Mouse (Mus musculus): ENCODE results near the gene Spx. TPM values are rescaled to one million over a fixed set of nuclear protein-coding genes. Genes with fewer than 3 reads are reported as not detected.

Gene Spx
- polyA plus RNA-seq, 1 experiment from 2014 or later, result 0.29 TPM

DNA sequence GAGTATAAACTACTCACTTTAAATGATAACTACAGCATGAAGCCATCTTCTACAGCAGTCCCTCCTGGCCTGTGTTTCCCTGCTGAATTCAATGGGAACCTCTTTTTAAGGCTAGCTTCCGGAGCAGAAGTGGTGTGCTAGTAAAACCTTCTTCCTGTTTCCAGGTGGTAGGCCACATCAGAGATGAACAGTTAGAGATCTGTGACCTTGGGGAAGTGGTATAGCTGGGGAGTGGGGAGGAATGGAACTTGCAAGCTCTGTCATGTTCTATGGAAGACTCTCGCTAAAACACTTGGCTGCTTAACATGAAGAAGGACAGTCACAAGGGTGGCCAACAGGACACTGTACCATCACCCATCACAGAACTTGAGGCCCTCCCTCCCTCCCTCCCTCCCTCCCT lies 40.1 kb downstream of the Spx start:
- no peak overlapping the region for H3K27ac ChIP-seq
- no peak overlapping the region for H3K4me2 ChIP-seq
- H3K27me3 ChIP-seq, result no peaks in the 10 kb centered on the region
- WGBS (ENCODE audit: insufficient replicate concordance), result 36% methylated on average over 2 of the region's 2 CpGs
- DNase-seq (no peak), ATAC-seq (ENCODE audit: low read depth) (no peak)
- no peak overlapping the region for H3K4me3 ChIP-seq (replicated peaks)
- no peaks in the 10 kb centered on the region for H3K9me3 ChIP-seq (replicated peaks)
- H3K36me3 ChIP-seq, result peaks cover 5% of the 10 kb centered on the region; the same call in 1 of the 2 replicates
- H3K9ac ChIP-seq, result no peak overlapping the region
- no peaks in the 10 kb centered on the region; the same call in 1 of the 2 replicates for H3K4me1 ChIP-seq (replicated peaks)

DNA sequence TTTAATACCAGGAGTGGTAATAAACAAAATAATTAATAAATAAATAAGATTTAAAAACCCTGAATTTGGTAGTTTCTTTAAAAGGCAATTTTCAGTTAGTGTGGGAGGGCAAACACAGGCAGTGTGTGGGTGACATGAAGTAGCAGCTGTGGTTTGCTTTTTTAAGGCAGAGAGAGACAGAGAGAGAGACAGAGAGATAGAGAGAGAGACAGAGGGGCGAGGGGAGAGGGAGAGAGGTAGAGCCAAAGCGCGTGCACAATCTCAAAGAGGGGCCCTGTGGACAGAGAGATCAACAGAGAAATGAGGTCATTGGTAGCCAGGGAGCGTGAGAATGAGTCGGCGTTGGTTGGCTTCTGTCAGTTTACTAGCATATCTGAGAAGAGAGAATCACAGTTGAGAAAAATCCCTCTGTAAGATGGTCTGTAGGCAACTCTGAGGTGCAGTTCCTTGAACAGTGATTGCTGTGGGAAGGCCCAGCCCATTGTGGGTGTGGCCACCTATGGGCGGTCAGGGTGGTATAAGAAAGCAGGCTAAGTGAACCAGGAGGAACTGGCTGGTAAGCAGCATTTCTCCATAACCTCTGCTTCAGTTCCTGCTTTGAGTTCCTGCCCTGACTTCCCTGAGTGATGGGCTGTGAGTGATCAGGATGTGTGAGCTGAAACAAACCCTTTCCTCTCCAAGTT lies 42.2 kb downstream of the Spx start:
- 52% methylated on average over 7 of the region's 7 CpGs for WGBS (ENCODE audit: insufficient replicate concordance)
- H3K27me3 ChIP-seq, result no peaks in the 10 kb centered on the region
- H3K9me3 ChIP-seq (replicated peaks), result no peaks in the 10 kb centered on the region
- peaks cover 5% of the 10 kb centered on the region; the same call in 1 of the 2 replicates for H3K36me3 ChIP-seq
- H3K27ac ChIP-seq, result no peak overlapping the region
- H3K4me3 ChIP-seq (replicated peaks), result no peak overlapping the region
- no peak overlapping the region for H3K9ac ChIP-seq
- ATAC-seq (ENCODE audit: low read depth) (no peak), DNase-seq (no peak)
- H3K4me1 ChIP-seq (replicated peaks), result no peaks in the 10 kb centered on the region; the same call in 1 of the 2 replicates
- H3K4me2 ChIP-seq, result no peak overlapping the region

DNA sequence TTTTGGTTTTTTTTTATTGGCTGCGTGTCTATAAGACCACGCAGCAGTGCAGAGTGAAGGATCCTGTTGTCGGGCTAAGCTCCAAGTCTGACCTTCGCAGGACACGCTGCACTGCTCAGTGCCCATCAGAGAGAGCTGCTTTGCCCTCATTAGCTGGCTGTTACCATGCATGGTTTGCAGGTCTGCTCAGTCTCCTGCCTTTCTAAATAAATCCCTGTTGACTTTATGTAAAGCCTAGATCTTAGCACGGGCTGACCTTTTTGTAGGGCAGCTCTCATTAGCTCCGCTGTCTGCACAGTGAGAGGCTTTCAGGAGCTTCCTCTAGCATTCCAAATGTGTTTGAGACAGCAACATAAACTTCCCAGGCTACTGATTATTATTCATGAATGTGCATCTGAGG lies 44.8 kb downstream of the Spx start:
- Histone ChIP-seq H3K4me1 (replicated peaks) (no peaks in the 10 kb centered on the region; the same call in 1 of the 2 replicates), H3K36me3 (peaks cover 5% of the 10 kb centered on the region; the same call in 1 of the 2 replicates), H3K9me3 (replicated peaks) (no peaks in the 10 kb centered on the region), H3K9ac (no peak overlapping the region), H3K27ac (no peak overlapping the region), H3K4me2 (no peak overlapping the region), H3K4me3 (replicated peaks) (no peak overlapping the region), H3K27me3 (no peaks in the 10 kb centered on the region)
- no peak for DNase-seq
- WGBS (ENCODE audit: insufficient replicate concordance), result 70% methylated on average over 7 of the region's 7 CpGs
- no peak for ATAC-seq (ENCODE audit: low read depth)

DNA sequence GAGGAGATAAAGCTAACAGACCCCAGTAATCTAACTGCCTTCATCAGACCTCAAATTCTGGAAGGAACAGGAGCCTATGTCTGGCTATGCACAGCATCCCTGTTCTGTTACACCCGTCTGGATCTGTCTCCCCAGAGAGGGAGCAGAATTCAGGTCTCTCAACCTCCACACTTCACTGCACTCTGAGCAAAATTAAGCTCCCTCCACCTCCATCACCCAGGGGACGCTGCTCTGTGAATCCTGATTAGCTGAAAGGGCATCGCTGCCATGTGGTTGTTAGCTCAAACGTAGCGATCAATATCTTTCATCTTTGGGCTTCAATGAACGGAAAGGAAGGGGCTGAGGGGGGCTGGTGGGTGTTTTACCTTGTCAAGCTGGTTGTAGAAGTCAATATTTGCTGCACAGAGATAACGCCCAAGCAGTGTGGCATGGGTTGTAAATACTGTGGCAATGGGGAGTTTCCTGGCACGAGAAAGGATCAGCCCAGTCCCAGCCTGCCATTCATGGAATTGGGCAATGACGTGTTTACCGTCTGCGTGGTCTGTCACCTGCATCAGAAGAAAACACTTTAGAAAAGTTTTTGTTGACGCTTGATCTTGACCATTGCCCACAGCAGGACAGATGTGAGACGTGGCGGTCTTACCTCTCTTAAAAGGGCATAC lies 45.9 kb downstream of the Spx start:
- H3K36me3 ChIP-seq, result peaks cover 5% of the 10 kb centered on the region; the same call in 1 of the 2 replicates
- H3K9me3 ChIP-seq (replicated peaks), result no peaks in the 10 kb centered on the region
- DNase-seq (no peak), ATAC-seq (ENCODE audit: low read depth) (peak; percentile 63)
- no peaks in the 10 kb centered on the region; the same call in 1 of the 2 replicates for H3K4me1 ChIP-seq (replicated peaks)
- H3K4me2 ChIP-seq, result no peak overlapping the region
- H3K9ac ChIP-seq, result no peak overlapping the region
- no peak overlapping the region for H3K4me3 ChIP-seq (replicated peaks)
- no peaks in the 10 kb centered on the region for H3K27me3 ChIP-seq
- WGBS (ENCODE audit: insufficient replicate concordance), result 55% methylated on average over 14 of the region's 14 CpGs
- H3K27ac ChIP-seq, result no peak overlapping the region

DNA sequence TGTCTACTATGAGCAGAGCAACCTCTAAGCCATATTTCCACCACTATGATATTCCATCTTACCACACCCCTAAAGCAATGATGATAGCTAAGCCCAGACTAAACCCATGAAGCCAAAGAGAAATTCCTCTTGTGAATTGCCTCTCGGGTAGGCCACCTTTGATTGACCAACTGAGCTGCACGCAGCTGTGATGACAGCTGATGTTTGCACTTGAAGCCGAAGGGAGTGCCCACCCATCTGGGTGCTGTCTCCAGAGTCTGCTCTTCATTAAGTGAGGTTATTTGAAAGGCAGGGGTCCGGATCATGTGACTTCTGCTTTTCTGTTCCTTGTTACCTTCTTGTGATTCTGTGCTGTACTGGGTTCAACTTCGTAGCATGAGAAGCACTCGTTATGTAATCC lies 49.0 kb downstream of the Spx start:
- ATAC-seq (ENCODE audit: low read depth) (no peak), DNase-seq (no peak)
- no peak overlapping the region for H3K9ac ChIP-seq
- 0 out of 2 replicates have a peak, but pooled peaks cover 3% of the 10 kb centered on the region for H3K36me3 ChIP-seq
- no peaks in the 10 kb centered on the region for H3K27me3 ChIP-seq
- no peak overlapping the region for H3K4me2 ChIP-seq
- 59% methylated on average over 6 of the region's 6 CpGs for WGBS (ENCODE audit: insufficient replicate concordance)
- no peak overlapping the region for H3K4me3 ChIP-seq (replicated peaks)
- H3K9me3 ChIP-seq (replicated peaks), result no peaks in the 10 kb centered on the region
- no peak overlapping the region for H3K27ac ChIP-seq
- no peaks in the 10 kb centered on the region; the same call in 1 of the 2 replicates for H3K4me1 ChIP-seq (replicated peaks)

Other genes with a start within 250 kb of the Spx start
- gene Slco1a6, start 204.9 kb upstream of the Spx start, polyA plus RNA-seq (2015; fragmentation: Nextera tagmentation; extraction: Ambion mirVana), result not detected in 2 replicates
- not detected in 2 replicates for gene Iapp, start 115.0 kb upstream of the Spx start, polyA plus RNA-seq (2015; fragmentation: Nextera tagmentation; extraction: Ambion mirVana)
- gene Slco1a5, start 90.5 kb upstream of the Spx start, polyA plus RNA-seq (2015; fragmentation: Nextera tagmentation; extraction: Ambion mirVana), result not detected in 2 replicates
- gene Pyroxd1, start 67.8 kb upstream of the Spx start, polyA plus RNA-seq (2015; fragmentation: Nextera tagmentation; extraction: Ambion mirVana), result 5.6 and 7.7 TPM in 2 replicates
- 18.8 and 22.1 TPM in 2 replicates for gene Recql, start 26.4 kb upstream of the Spx start, polyA plus RNA-seq (2015; fragmentation: Nextera tagmentation; extraction: Ambion mirVana)
- 47.3 and 53.5 TPM in 2 replicates for gene Golt1b, start 26.2 kb upstream of the Spx start, polyA plus RNA-seq (2015; fragmentation: Nextera tagmentation; extraction: Ambion mirVana)
- 37.9 and 53.3 TPM in 2 replicates for gene Gys2, start 59.7 kb downstream of the Spx start, polyA plus RNA-seq (2015; fragmentation: Nextera tagmentation; extraction: Ambion mirVana)
- 41.0 and 43.0 TPM in 2 replicates for gene Ldhb, start 94.5 kb downstream of the Spx start, polyA plus RNA-seq (2015; fragmentation: Nextera tagmentation; extraction: Ambion mirVana)
- 1.5 and 2.0 TPM in 2 replicates for gene Kcnj8, start 158.2 kb downstream of the Spx start, polyA plus RNA-seq (2015; fragmentation: Nextera tagmentation; extraction: Ambion mirVana)

All from liver, embryonic 13.5 days (tissue).